Mouse (Mus musculus): ENCODE data around the gene Trio.
"Not testable (repeated sequence)": the region's sequence is repeated elsewhere in the genome, so short reads cannot be mapped to it uniquely, and the experiment has no call there.

The Trio gene

GRCm38 (mm10) chr15:27756426-27756825, 269.2 kb downstream of the Trio start:
- no peak for DNase-seq

GRCm38 (mm10) chr15:27754571-27755260, 270.9 kb downstream of the Trio start:
- DNase-seq = no peak

- no peak for DNase-seq
Observed at GRCm38 (mm10) chr15:27753923-27754322, 271.7 kb downstream of the Trio start.

GRCm38 (mm10) chr15:27752677-27753342, 272.8 kb downstream of the Trio start:
- DNase-seq = peak; percentile 14 to 29

- DNase-seq = peak; percentile 65 to 74
Observed at GRCm38 (mm10) chr15:27751612-27752405, 273.8 kb downstream of the Trio start.

GRCm38 (mm10) chr15:27748739-27749138, 276.9 kb downstream of the Trio start:
- peak; percentile 39 to 54 for DNase-seq

GRCm38 (mm10) chr15:27747512-27747911, 278.1 kb downstream of the Trio start:
- DNase-seq = no peak

- no peak for DNase-seq
Observed at GRCm38 (mm10) chr15:27744995-27745394, 280.7 kb downstream of the Trio start.

- DNase-seq = no peak
Observed at GRCm38 (mm10) chr15:27740080-27740479, 285.6 kb downstream of the Trio start.

- no peak for DNase-seq
Observed at GRCm38 (mm10) chr15:27731818-27732217, 293.8 kb downstream of the Trio start.

GRCm38 (mm10) chr15:27726228-27726627, 299.4 kb downstream of the Trio start:
- no peak for DNase-seq

GRCm38 (mm10) chr15:27724796-27725680, 300.6 kb downstream of the Trio start:
- DNase-seq = no peak

- DNase-seq = no peak
Observed at GRCm38 (mm10) chr15:27724298-27724697, 301.4 kb downstream of the Trio start.

- no peak for DNase-seq
Observed at GRCm38 (mm10) chr15:27723746-27724145, 301.9 kb downstream of the Trio start.

GRCm38 (mm10) chr15:27720297-27720696, 305.4 kb downstream of the Trio start:
- not testable (repeated sequence) for DNase-seq

- no peak for DNase-seq
Observed at GRCm38 (mm10) chr15:27718668-27719067, 307.0 kb downstream of the Trio start.

- peak; percentile 12 to 33 for DNase-seq
Observed at GRCm38 (mm10) chr15:27715331-27715730, 310.3 kb downstream of the Trio start.

GRCm38 (mm10) chr15:27710698-27711097, 314.9 kb downstream of the Trio start:
- no peak for DNase-seq

GRCm38 (mm10) chr15:27708968-27709612, 316.6 kb downstream of the Trio start:
- no peak for DNase-seq

- no peak for DNase-seq
Observed at GRCm38 (mm10) chr15:27708499-27708898, 317.1 kb downstream of the Trio start.

GRCm38 (mm10) chr15:27702972-27703313, 322.7 kb downstream of the Trio start:
- DNase-seq = no peak
